Mouse (Mus musculus): ENCODE data around the gene Limch1.

Limch1 gene

DNA sequence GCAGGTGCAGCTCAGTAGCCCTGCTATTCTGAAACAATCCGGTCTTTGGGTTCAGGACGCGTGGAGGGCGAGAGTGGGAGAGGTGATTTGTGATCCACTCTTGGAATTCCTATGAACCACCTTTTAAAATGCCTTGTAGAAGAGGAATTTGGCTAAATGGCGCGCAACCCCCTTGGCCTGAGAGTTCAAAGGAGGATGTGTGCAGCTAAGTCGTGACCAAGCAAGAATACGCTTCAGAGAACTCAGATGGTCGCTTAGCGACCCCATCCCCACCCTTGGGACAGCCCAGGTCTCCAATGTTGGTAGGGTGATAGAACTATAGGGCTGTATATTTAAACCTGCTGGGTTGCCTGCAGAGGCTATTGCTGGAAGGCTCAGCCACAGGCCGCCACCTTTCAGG lies 1.1 kb downstream of the Limch1 start:
- no peak for DNase-seq (ENCODE audit: low read depth, low spot score)

DNA sequence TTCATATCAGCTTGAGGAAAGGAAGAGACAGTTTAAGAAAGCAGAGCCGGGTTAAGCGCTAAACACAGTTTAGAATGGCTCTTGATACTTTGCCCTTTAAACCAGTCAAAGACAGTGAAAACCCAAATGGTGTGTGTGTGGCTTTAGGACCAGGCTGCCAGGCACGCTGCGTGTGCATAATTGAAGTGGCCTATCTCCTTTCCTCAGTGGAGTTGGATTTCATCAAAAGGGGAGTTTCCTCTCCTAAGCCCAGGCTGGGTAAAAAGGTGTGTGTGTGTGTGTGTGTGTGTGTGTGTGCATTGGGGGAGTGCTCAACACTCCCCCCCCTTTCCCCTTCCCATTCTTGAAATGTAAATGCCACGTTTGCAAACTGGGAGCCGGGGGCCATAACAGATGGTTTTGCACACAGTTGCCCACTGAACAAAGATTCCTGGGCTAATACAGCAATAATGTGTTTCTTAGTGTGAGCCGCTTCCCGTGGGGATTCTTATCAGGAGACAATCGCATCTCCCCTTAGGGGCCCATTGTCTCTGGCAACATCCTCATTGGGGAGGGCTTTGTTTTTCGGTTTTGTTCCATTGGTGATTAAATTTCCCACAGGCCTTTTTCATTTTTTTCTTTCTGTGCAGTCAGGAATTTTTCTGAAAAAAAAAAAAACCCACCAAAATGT lies 2.3 kb downstream of the Limch1 start:
- no peak for DNase-seq (ENCODE audit: low read depth, low spot score)

DNA sequence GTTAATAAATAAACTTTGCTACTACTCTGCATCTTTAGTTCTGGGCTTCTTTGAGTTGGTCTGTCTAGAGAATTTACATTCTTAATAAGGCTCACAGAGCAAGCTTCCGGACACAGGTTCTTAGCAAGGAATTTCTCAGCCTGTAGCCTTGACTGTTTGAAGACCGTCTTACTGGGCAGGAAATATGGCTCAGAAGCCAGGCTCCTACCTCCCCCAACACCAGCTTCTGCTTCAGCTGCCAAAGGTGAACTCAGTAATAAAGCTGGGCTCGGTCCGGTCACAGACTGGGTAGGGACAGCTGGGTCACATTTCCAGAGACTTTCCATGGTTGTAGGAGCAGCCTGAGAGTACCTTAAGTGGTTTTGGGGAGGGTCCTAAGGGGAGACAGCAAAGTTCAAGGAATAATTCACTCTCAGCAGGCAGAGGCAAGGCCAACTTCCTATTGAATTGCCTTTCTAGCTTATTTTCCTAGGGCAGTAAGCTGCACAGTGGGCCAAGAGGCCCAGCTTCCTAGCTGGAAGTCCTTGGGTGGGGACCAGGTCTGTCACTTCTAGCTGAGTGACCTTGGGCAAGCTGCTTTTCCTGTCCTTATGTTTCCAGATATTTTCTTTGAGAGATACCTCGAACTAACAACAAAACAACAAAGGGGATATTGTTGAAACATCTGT lies 3.0 kb downstream of the Limch1 start:
- DNase-seq (ENCODE audit: low read depth, low spot score): no peak

DNA sequence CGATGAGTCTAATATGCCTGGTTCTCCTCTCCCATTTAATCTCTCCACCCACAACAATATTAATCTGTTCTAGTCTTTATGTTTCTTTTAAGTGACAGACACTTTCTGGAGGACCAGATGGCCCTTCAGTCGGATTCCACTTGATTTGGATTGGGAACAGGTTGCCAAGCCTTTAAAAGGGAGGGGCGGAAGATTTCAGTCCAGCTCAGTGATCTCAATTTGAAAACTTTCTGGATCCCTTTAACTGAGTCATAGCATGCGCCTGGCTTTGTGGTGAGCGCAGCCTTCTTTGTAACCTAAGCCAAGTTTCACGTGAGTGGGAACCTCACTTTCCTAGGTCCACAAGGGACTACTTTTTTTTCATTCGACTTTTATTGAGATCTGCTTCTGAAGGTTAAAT lies 5.0 kb downstream of the Limch1 start:
- DNase-seq (ENCODE audit: low read depth, low spot score): no peak

DNA sequence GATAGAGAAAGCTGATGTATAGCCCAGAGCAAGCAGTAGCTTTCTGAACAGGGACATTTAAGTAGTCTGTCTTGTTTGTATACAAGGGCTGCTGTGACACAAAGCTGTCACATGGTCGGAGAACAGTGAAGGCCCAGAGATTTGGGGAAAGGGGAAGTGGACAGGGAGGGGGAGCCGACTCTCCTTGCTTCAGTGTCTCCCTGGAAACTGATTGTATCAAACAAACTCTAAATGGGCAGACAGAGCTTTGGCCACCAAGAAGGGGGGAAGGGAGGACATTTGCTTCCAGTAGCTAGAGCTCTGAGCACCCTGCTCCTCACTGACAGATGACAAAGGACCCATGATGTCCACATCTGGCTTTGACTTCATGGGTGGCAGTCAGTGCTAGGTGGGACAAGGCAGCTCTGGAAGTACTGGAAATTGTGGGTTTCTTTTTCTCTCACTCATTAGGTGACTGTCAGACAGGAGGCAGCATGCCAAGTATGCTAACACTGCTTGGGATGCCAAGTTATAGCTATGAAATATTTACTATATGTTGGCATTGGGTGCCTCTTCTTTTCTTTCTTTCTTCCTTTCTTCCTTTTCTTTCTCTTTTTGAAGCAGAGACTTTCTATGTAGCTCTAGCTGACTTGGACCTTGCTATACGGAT lies 5.8 kb downstream of the Limch1 start:
- DNase-seq (ENCODE audit: low read depth, low spot score): no peak

DNA sequence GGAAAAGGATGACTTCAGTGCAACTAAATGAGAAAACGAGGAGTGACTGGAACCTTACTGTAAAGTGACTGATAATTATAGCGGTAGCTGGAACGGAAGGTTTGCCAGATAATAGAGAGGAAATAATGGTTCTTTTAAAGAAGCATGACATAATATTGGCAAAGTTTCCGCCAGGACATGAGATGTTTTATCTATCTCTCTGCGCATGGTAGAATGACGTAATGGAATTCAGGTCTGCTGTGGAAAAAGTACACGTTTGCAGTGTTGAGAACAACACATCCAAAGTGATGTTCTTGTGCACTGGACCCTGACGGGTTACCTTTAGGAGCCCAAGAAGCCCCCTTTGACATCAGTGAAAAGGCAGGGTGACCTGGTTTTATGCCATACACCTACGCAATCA lies 8.0 kb downstream of the Limch1 start:
- DNase-seq (ENCODE audit: low read depth, low spot score): no peak

DNA sequence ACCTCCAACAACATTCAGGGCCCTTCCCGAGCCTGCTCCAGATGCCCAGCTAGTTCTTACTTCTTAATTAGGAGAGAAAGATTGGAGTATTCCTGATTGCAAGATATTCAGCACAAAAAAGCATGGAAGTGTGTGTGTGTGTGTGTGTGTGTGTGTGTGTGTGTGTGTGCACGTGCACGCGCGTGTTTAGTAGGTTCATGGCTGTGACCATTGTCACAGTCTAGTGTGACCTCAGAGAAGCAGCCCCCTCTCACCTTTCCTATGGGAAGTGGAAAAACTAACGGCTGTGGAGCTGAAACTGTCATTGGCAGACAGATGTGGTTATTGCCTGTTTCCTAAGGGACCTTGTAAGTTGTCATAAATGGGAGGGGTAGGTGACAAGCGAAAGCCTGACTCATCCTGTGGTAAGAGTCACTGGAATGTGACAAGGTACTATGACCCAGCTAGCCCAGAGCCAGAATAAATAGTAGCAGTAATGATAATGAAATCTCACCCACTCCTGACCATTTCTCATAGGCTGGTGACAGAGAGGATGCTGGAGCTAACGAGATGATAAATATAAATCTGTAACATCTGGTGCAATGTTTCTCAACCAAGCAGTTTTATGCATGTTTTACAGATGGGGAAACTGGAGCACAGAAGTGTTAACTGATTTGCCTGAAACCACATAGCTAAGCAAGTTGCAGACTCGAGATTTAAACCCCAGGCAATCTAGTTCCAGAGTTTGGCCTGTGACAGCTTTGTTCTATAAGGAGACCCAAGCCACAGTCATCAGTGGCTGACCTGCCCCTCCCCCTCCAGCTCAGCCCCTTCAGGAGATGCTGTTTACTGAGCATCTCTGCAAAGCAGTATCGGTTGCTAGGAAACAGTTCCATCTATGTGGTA lies 11.4 kb downstream of the Limch1 start:
- DNase-seq (ENCODE audit: low read depth, low spot score): no peak

DNA sequence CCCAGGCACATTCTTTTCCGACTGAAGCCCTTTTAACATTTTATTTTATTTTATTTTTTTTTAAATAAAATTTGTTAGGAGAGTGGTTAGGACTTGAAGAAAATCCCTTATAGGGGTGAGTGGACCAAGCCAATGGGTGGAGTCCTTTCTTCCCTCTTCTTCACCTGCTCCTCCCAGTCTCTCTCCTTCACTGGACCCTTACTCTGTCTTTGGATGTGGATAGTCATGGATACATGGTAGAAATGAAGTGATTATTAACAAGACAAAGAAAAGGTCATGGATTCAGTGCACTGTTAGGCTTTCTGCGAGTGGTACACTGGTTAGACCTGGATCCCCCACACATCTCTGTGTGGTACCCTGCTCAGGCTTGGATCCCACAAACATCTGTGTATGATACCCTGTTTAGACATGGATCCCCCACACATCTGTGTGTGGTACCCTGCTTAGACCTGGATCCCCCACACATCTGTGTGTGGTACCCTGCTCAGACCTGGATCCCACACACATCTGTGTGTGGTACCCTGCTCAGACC lies 12.1 kb downstream of the Limch1 start:
- DNase-seq (ENCODE audit: low read depth, low spot score): no peak

DNA sequence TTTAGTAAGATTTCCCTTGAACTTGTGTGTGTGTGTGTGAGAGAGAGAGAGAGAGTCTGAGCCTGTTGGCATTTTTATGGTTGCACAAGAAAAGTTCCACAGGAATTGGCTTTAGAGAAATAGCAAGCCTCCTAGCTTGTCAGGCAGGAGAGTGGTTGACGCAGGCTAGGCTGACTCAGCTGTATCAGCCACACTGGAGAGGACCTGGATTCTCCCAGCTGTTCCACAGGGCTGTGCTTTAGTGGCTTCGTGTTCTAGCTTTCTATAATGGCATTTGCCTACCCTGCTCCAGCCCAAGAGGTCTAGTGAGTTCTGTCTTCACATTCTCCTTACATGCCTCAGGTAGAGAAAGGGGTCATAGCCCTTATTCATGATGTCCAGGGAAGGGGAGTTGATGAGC lies 13.7 kb downstream of the Limch1 start:
- DNase-seq (ENCODE audit: low read depth, low spot score): no peak

DNA sequence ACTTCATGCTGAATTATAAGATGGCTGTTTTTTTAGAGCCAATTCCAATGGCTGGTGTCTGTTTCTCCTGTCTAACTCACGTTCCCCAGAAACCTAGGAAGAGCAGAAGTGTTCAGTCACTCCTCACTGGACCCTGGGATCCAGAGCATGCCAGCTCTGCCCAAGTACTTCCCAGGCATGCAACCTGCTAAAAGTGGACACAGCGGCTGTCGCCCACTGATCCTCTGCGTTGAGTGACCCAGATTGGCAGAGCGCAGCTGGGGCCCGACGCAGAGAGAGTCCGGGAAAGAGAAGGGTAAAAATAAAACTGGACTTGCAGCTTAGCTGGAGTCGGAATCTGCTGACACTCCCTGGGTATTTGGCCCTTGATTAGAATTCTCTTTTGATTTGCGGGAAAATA lies 15.1 kb downstream of the Limch1 start:
- no peak for DNase-seq (ENCODE audit: low read depth, low spot score)

DNA sequence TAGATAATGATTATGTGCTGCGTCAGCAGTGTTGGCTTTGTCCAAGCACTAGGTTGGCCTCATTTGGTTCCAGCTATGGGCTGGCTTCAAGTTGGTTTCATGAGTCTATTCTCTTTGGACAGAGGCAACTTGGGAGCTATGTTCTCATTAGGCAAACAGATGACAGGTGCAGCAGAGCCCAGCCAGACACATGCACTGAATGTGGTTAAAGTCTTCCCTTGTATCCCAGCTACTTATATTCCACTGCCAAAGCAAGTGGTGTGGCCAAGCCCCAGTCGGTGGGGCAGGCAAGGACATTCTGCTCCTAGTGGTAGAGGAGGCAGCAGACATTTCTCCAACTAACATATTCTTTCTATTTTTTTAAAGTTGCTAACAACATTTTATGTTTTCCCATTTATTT lies 16.4 kb downstream of the Limch1 start:
- no peak for DNase-seq (ENCODE audit: low read depth, low spot score)

DNA sequence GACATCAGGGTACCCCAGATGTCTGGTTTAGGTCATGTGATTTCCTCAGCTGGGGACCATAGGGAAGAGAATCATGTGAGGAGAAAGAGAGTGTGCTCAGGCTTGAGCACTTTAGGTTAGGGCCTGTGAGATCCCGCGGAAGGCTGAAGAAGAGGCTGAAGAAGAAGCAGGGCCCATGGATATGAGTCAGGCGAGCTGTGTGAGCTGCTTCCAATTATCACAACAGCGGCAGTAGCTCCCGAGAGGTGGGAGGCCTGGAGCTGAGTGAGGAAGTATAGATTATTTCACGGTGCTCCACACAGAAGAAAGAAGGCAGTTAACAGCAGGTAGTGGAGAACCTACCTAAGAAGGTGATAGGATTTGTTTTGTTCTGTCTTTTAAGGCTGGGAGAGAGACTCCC lies 18.5 kb downstream of the Limch1 start:
- no peak for DNase-seq (ENCODE audit: low read depth, low spot score)

DNA sequence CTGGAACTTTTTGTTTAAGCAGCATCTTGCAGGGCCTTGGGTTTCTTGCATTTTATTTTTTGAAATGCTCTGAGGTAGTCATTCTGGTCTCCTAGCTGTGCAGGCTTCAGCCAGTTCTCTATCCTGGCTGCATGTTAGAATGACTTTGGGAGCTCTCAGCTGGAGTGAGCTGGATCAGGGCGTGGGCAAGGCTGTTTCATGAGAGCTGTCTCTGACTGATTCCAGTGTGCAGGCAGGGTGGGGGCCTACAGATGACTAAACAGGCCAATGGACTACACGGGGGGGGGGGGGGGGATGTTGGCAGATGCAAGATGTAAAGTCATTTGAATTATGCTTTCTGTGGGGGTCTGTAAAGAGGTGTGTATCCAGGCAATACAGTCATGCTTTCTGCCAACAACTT lies 20.3 kb downstream of the Limch1 start:
- no peak for DNase-seq (ENCODE audit: low read depth, low spot score)

DNA sequence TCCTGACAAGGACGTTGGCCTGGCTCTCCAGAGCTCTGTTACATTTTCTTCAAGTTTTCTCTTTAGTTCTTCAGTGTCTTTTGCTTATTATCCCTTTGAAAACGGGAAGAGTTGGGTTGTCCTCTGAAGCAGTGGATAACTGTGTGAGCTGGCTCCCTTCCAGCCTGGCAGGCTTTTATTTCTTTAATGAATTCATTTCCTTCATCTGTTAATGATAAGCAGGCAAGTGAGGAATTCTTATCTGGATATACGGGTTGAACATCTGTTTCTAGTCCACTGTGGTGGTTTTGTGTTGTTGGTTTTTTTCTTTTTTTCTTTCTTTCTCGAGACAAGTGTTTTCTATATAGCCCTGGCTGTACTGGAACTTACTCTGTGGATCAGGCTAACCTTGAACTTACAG lies 22.4 kb downstream of the Limch1 start:
- no peak for DNase-seq (ENCODE audit: low read depth, low spot score)

DNA sequence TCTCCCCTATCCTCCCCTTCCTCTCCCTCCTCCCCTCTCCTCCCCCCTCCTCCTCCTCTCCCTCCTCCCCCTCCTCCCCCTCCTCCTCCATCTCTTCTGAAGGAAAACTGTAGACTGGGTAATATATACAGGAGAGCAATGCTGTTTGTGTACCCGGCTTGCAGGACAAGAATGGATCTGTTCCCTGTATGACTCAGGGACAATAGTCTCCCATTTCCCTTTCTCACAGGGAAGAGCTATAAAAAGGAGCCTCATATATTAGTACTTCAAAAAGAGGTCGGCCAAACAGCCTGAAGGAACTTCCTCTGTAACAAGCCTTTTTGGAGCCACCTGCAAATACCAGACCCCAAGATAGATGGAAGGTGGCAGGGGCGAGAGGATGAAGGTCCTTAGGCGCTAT lies 23.4 kb downstream of the Limch1 start:
- no peak for DNase-seq (ENCODE audit: low read depth, low spot score)

DNA sequence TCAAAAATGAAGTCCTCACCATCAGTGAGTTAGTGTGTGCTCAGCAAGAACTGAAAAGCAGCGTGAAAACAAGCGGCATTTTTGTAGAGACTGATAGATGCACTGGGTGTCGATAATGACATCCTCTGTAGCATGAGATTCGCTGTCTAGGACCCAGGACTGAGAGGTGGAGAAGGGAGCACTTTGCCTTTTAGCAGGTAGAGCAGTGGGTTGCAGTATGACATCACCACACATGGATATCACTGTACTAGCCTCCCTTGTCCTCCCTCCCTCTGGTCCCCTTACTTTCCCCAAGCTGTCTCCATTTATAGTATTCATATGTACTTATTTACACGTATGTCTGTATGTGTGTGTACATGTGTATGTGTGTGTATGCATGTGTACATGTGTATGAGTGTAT lies 23.9 kb downstream of the Limch1 start:
- no peak for DNase-seq (ENCODE audit: low read depth, low spot score)

DNA sequence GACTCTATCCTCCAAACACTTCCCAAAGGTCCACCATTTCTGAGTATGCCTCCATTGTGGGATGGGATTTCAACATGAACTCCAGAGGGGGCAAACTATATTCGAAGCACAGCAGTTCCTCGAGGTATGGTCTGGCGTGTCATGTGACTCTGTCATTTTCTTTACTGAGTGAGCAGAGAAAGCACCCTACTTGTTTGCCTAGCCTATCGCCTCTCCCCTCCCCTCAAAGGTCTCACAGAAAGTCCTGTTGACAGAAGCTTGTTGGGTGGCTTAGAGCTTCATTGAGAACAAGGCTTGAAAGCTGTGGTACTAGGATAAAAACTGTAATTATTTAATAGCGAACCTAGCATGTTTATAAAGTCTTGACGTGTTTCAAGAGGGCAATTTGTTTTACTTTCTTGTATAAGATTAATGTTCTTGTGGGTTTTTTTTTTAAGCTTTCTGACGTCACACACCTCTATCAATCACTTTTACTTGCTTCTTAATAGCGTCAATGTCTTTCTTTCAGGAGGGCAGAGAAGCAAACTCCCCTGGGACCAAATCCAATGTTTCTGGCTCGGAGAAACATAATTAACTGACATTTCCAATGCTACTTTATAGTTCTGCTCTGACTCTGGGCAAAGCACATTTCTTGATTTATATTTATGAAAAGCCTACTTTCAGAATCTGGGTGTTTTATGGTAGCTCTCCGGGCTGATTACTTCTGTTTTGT lies 32.5 kb downstream of the Limch1 start:
- DNase-seq (ENCODE audit: low read depth, low spot score): no peak

DNA sequence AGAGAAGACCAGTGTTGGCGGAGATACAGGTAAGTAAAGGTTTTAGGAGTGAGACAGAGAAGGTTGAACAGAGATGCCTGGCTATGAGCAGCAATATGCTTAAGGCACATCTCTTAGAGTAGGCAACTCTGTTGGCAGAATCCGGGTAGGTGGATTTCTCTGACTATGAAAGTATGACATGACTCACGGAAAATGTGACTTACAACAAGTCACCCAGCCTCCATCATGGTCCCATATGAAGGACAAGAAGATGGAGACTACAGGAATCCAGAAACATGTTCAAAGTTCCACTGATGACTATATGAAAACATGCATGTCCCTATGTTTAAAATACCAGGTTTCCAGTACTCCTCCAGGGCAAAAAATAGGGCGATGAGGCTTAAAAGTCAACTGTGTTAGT lies 34.7 kb downstream of the Limch1 start:
- no peak for DNase-seq (ENCODE audit: low read depth, low spot score)

DNA sequence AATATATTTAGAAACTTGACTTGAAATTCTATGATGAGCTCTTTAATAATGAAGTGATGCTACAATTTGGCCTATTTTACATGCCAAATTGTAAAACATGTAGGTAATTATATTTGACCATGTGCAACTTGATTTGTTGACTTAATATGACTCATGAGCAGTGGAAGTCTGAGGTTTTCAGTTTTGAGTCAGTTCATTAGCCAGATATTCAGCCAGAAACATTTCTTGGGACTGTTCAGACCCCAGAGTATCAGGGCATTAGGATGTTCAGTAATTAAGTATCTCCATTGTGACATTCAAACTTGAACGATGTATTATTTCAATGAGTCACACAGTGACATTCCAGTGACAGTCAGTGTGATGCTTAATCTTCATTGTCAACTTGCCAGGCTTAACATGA lies 35.9 kb downstream of the Limch1 start:
- no peak for DNase-seq (ENCODE audit: low read depth, low spot score)

DNA sequence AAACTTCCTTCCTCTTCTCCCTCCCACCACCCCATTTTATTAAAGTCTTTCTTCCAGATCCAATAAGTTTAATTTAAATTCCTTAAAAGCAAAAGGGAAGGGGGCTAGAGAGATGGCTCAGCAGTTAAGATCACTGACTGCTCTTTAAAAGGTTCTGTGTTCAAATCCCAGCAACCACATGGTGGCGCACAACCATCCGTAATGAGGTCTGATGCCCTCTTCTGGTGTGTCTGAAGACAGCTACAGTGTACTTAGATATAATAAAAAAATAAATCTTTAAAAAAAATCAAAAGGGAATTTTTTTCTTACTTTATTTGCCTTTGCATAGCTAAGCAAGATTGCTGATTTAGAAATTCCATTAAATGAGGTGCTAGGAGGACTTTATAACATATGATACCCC lies 37.2 kb downstream of the Limch1 start:
- no peak for DNase-seq (ENCODE audit: low read depth, low spot score)

DNA sequence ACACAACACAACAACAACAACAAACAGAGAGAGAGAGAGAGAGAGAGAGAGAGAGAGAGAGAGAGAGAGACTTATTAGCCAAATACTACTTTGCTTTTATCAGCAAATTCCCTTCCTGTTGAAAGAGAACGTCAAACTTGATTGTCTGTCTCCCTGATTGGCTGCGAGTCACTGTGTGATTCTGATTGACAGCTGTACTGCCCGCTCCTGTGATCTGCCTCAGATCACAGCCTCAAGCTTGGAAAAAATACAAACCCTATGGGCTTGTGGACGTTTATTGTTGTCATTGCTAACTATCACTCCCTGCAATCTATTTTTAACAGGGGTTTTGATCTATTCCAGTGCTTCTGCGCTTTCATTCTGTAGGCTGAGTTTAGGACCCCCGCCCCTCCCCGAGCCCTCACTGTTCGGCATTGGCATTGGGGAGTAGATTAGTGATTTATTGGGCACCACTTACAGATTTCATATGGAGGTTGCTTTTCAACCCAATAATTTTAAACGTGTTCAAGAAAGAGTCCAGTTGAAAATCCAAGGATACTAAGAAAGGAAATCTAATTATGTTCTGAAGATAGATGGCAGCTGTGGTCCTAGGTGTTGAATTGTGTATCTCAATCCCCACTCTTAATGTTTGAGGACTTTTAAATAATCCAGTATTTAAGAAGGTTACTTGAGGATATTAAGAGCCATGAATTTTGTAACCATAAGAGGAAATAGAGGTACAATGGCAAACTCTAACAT lies 39.2 kb downstream of the Limch1 start:
- DNase-seq (ENCODE audit: low read depth, low spot score): no peak
